Mouse (Mus musculus) layer of hippocampus, adult 8-10 months (tissue): ENCODE results near the gene Dock8. TPM values are rescaled to one million over a fixed set of nuclear protein-coding genes. Genes with fewer than 3 reads are reported as not detected.

Experiments used
- DNase-seq, 2 experiments: peaks; one replicate each; pipeline ENCODE4 v3.0.0; 2022; ENCODE audit warnings: low spot score in 2 of 2
- total RNA-seq, 4 experiments: library from RNA; stranded (reverse); gene quantifications; 2 replicates each; pipeline ENCODE4 v1.2.4; 2022

The Dock8 gene
- total RNA-seq, 4 experiments from 2014 or later, result 3.7 to 12.1 (median 7.7) TPM

DNA sequence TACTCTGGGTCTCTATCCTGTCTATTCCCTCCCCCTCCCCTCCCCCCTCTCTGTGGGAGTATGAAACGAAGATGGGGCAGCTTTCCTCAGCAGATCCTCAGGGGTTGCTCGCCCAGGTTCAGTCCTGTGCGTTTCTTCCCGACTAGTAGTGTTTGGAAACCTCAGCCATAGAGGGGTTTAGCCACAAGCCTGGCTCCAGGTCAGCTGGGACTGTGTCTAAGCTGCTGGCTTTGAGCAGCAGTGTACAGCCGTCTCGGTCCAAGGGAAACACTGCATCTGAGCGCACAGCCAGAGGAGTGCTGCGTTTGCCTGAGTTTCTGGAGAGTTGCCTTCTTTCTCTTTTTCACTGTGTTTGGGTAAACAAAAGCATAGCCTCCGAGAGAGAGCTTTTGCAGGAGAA is 61.0 kb downstream of the Dock8 start:
- DNase-seq, result no peak

DNA sequence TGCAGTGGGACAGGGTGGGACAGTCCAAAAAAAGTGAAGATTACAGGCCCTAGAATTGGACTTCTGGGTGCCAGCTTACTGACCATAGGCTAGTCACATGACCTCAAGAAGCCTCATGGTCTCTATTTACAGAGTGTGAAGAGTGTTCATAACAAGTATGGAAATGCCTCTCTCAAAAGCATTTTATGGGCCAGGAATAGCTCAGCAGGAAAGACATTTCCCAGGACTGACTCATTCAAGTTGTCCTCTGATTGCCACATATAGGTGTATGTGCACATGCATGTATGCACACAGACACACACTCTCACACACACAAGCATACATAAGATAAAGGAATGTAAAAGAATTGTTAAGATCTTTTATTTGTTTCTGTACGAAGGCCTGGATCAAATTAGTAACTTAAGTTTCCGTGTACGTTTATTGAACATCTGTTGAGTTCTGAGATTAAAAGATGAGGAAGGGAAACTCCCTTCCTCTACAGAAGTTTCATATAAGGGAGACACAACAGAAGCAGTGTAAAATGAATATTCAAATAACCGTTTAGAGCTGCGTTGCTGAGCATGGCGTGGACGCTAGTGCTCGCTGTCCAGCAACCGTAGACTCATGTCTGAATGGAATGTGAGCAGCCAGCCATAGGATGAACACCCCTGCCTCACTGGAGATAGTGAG is 63.0 kb downstream of the Dock8 start:
- no peak for DNase-seq

GRCm38 (mm10) chr19:25062857-25063240 is 63.5 kb downstream of the Dock8 start:
- no peak for DNase-seq

GRCm38 (mm10) chr19:25066229-25066628 is 66.9 kb downstream of the Dock8 start:
- DNase-seq, result peak in 1 of 2 experiments; percentile 8

- DNase-seq, result no peak
These were observed 69.2 kb downstream of the Dock8 start for GRCm38 (mm10) chr19:25068518-25068917.

GRCm38 (mm10) chr19:25072521-25072920 is 73.2 kb downstream of the Dock8 start:
- no peak for DNase-seq

GRCm38 (mm10) chr19:25074741-25075140 is 75.4 kb downstream of the Dock8 start:
- no peak for DNase-seq

- no peak for DNase-seq
These were observed 78.3 kb downstream of the Dock8 start for GRCm38 (mm10) chr19:25077636-25078035.

- no peak for DNase-seq
These were observed 78.8 kb downstream of the Dock8 start for GRCm38 (mm10) chr19:25078130-25078529.

- DNase-seq, result no peak
These were observed 80.8 kb downstream of the Dock8 start for GRCm38 (mm10) chr19:25080166-25080565.

DNA sequence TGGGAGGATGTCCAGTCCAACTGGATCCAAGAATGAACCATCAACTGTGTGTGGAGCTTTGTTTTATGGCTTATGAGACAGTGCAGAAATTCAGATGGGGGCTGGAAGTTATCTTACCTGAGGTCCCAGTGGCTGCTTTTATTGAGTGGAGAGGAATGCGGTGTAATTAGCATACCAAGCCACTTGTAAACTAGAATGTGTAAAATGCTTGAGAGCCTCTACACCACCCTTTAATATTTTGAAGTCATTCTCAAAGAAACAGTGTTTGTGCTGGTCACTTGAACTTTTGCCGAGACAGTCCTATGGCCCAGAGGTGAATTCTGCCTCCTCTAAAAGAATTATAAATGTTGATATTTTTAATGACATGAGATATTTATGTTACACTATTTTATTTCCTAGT is 83.5 kb downstream of the Dock8 start:
- DNase-seq, result no peak

- no peak for DNase-seq
These were observed 87.8 kb downstream of the Dock8 start for GRCm38 (mm10) chr19:25087181-25087580.

DNA sequence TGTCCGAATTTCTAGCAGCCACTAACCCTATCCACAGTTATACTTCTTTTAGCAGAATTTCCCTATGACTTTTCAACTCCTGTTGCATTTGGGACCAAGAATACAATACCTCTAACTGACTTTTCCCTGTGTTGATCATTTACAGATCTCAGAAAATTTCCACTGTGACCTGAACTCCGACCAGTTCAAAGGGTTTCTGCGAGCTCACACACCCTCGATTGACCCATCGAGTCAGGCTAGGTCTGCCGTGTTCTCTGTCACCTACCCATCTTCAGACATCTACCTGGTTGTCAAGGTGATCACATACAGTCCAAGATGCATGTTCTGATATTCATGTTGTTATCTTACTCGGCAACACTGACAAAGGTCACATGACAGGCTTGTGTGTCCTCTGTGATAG is 90.4 kb downstream of the Dock8 start:
- no peak for DNase-seq

GRCm38 (mm10) chr19:25095135-25095534 is 95.8 kb downstream of the Dock8 start:
- no peak for DNase-seq

DNA sequence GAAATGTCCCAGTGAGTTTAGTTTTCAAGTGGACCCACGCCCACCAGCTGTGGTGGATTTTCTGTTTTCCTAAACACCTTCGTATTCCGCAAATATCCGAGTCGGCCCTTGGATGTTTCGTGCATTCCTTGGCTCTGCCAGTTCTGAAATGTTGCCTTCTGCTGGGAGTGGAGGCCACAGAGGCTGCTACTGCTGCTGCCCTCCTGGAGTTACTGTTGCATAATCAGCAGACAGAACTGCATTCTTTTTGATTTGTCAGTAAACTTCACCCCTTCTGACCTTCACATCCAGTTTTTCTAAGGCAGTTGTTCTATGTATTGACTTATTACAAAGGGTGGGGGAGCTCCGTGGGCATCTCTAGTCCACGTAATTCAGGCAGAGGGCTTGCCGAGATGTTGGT is 97.0 kb downstream of the Dock8 start:
- DNase-seq, result no peak

DNA sequence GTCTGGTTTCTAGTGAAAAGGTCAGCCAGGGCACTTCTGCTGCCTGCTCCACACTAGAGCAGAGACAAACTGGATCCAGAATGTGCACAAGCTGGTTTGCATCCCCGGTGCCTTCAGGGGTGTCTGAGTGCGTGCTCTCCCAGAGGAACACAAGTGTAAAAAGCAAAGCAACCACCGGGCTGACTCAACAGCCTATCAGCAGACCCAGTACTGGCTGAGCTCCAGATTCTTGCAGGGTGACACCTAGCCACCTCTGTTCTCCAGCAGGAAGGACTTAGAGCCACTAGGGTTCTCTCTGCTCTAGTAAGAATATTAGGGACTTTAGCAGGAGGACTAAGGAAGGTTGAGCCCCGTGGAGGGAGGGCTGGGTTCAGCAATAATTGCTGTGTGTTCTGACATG is 97.7 kb downstream of the Dock8 start:
- DNase-seq, result no peak

DNA sequence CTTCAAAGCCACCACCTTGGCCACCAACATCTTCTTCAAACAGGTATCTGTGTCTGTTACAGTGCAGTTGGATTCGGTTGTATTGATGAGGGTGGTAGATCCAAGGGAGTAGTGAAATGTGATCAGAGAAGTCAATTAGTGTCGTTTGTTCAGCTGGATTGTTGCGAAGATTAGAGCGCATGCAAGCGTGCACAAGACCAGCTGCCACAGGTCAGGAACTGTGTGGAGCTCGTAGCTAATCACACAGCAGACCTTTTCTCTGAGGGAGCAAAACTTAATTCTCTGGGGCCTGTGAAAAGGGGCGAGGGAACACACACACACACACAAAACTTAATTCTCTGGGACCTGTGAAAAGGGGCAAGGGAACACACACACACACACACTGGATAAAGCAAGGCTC is 98.2 kb downstream of the Dock8 start:
- no peak for DNase-seq

GRCm38 (mm10) chr19:25097951-25098350 is 98.6 kb downstream of the Dock8 start:
- no peak for DNase-seq

GRCm38 (mm10) chr19:25098941-25099340 is 99.6 kb downstream of the Dock8 start:
- no peak for DNase-seq

- no peak for DNase-seq
These were observed 106.3 kb downstream of the Dock8 start for GRCm38 (mm10) chr19:25105682-25106081.

DNA sequence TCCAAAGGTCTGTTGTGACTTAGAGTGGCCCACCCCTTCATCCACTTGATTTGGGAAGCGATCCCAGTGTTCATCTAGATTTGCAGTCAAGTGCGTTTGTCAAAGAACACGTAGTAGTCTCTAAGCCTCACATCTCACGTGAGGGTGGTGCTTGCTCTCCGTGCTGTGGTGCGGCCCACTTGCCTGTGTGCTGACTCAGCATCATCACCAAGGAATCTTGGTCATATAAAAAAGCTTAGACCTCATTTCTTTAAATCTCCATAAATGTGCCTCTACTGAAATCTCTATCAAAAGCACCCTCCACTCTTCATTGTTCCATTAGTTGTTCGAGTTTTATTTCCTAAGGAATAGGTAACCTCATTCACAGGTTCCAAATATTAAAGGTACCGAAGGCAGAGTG is 107.0 kb downstream of the Dock8 start:
- DNase-seq, result no peak

- peak in 1 of 2 experiments; percentile 6 for DNase-seq
These were observed 108.1 kb downstream of the Dock8 start for GRCm38 (mm10) chr19:25107417-25107816.

DNA sequence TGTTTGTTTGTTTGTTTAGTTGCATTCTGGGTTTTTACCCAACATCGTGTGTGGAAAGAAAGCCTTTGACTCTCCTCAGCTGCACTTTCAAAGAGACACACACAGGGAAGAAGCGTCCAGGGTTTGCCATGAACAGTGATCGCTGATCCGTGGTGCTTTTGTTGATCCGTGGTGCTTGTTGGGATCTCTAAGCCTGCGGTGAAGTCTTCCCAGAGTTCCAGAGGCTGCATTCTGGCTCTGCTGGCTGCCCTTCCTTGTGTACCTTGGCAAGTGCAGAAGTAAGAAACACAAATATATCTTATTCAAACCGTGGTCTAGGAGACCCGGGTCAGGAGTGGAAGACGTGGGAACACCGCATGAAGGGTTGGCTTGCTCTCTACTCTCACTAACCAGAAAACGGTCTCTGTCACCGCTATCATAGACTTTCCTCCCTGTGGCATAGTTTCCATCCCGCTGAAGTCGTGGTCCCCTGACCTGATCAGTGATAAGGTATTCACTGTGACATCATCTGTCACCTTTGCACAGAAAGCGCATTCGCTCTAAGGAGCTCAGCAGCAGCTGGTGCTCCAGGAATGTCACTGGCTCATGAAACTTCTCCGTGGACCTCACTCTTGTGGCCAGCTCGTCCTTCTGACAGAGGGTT is 112.4 kb downstream of the Dock8 start:
- no peak for DNase-seq
